ENCODE assay signal across 8 mouse cellular contexts in the genomic region with DNA sequence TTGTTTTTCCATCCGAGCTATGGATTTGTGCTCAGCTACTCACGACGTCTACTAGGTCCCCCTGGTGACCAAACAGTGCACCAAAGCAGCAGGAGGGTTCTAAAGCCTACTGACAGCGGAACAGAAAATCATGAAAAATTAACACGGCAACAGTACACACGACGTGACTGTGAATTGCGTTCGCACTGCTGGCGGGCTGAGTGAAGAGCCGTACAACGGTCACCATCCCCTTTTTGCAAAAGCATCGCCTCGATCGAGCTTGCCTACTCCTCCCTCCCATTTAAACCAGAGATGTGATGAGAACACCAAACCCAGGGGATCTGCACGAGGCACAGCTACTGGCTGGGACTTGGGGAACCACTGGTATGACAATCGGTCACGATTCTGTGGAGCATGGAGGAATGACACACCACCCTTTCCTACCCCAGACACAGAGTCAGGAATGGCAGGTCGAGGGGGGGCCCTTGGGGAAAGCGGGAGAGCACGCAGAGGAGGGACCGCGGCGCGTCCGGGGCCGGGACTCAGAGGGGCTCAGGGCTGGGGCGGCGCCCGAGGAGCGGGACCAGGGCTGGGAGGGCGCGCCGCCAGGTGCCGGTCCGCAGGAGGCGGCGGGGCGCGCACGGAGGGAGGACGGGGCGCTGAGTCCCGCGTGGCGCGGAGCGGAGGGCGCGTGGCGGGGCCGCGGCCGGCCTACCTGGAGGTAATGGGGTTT. TPM values are rescaled to one million over a fixed set of nuclear protein-coding genes. Genes with fewer than 3 reads are reported as not detected.
DNase-seq lines count a peak whose midpoint lies in the region; ATAC-seq and TF ChIP-seq lines count a peak whose summit lies in the region.

No protein-coding gene starts in this region.

- H3K27me3 ChIP-seq in intestine, postnatal 0 days (replicated peaks; ENCODE audit: control insufficient read depth, insufficient read depth, low read length) = no peaks in the 10 kb centered on the region

- peak; percentile 66 for ATAC-seq in intestine, postnatal 0 days

- TF ChIP-seq CTCF in intestine, postnatal 0 days (IDR thresholded peaks at IDR 0.05; ENCODE audit: low read depth) = peak; percentile 78

- H3K4me2 ChIP-seq in intestine, postnatal 0 days (replicated peaks; ENCODE audit: low read depth) = peak overlapping the region; percentile 99

- H3K27ac ChIP-seq in intestine, postnatal 0 days (ENCODE audit: low read depth, low read length) = peak overlapping the region; percentile 78

- H3K4me3 ChIP-seq in intestine, postnatal 0 days (ENCODE audit: low read depth, low read length) = peak overlapping the region; percentile 78

- intact Hi-C loops in left cerebral cortex, postnatal 36 days (cut with DNase I) = loop anchor here (2.0 to 5.0 kb wide), 3 partner anchors 64 to 286 kb away; no protein-coding TSS in a partner anchor

- peak overlapping the region; percentile 70 for H3K9ac ChIP-seq in intestine, postnatal 0 days (ENCODE audit: low read depth, low read length)

- under 1% methylated on average over 45 of the region's 54 CpGs for WGBS in intestine, postnatal 0 days

- no peaks in the 10 kb centered on the region for H3K36me3 ChIP-seq in intestine, postnatal 0 days (ENCODE audit: control insufficient read depth, insufficient read depth)

- peak; percentile 68 for DNase-seq in gastrocnemius, adult 18-20 months (ENCODE audit: low spot score)
- no peak for DNase-seq in gastrocnemius, postnatal 10 days
- DNase-seq in embryo, embryonic 10.5 days (ENCODE audit: low spot score) = peak; percentile 78
- peak; percentile 49 for DNase-seq in gastrocnemius, postnatal 25 days
- DNase-seq in left cerebral cortex, postnatal 36 days (ENCODE audit: low spot score in 2 of 2) = peak; percentile 65 to 76
- DNase-seq in mesoderm, embryonic 11.5 days (ENCODE audit: low read depth, low spot score) = peak; percentile 76
- DNase-seq in right cerebral cortex, postnatal 25 days = peak; percentile 63

- H3K4me1 ChIP-seq in intestine, postnatal 0 days (replicated peaks; ENCODE audit: control insufficient read depth, insufficient read depth, low read length) = no peaks in the 10 kb centered on the region; the same call in 1 of the 2 replicates

- H3K9me3 ChIP-seq in intestine, postnatal 0 days (ENCODE audit: control insufficient read depth) = no peaks in the 10 kb centered on the region

RNA-seq across cellular contexts. Expression of gene Fam69a, which starts 0.5 kb away (rescaled TPM):
- 10 to 100 TPM; 20.2 to 29.6 TPM for total RNA-seq in gastrocnemius, adult 18-20 months (2021)
- 10 to 100 TPM; 51.1 to 65.5 TPM for total RNA-seq in gastrocnemius, postnatal 10 days (2021)
- 10 to 100 TPM; 15.1 to 20.7 TPM for total RNA-seq in gastrocnemius, postnatal 25 days (2021)
- polyA plus RNA-seq in intestine, postnatal 0 days (2015; fragmentation: Nextera tagmentation; extraction: Ambion mirVana) = 11.7 and 11.8 TPM in 2 replicates
- total RNA-seq in left cerebral cortex, postnatal 36 days (2021) = 10 to 100 TPM; 26.2 to 33.0 TPM
